Mouse (Mus musculus) liver, adult 2 months (tissue): ENCODE measurements at regions not wholly inside any gene's neighbourhood (a gene's known extent, or its start where the extent isn't known, plus 50 kb on each side); places are given as distances from the start of the nearest gene placed in this dataset.

Source experiments
- CTCF ChIP-seq: fragments of 200-500 bp; IDR thresholded peaks from 2 replicates; pipeline ENCODE4 v1.5.1; 2011; ENCODE audit warnings: low read depth, low read length, control low read depth
- POLR2A ChIP-seq: fragments of 200-500 bp; IDR thresholded peaks from 2 replicates; pipeline ENCODE4 v1.6.1; 2011; ENCODE audit warnings: low read length, control low read depth; ENCODE audit not compliant: insufficient read depth; ENCODE audit errors: extremely low read depth

DNA sequence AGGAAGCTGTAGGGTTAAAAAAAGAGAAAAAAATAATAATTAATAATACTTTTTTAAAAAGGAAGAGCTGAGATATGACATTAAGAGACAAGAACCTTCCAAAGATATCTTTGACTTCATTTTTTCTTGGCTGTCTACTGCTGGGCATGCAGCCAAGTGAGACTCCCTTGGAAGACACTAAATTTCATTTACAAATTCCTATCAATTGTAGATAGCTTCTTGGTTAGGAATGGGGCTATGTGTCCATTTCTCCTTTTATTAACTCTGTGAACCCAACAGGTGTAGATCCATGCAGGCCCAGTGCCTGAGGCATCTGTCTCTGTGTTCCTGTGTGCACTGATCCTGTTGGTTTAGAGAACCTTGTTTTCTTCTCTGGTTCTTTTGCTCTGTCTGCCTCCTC is 113.4 kb downstream of the Dio2 start:
- no peak for TF ChIP-seq CTCF
- no peak for TF ChIP-seq POLR2A
